Mouse (Mus musculus): ENCODE measurements around the gene Cdca7.

DNA sequence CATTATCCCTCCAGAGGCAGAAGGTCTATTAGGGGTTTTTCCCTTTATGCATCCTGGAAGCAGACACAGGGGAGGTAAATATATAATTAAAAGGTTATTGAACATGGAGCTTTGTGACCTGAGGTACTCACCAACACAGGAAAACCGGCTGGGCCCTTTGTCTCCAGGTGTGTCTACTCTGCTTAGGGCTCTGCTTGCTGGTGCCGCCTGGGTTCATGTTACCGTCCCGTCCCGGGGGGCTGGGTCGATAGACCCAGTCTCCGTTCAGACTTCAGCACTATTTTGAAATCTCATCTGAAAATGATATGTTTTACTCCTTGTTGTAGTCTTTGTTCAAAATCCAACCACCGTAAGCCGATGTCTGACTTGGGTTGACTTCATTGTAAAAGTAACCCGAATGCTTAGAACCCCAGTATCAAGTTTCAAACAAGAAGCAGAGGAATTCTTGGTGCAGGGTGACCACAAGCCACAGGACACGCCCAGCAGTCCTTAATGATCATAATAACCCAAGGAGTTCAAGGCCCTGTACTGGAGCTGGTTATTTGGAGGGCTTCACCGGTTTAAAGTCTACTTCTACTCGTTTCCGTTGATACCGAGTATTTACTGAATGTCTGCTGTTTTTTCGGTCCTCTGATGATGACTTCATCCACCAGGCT is 4.4 kb upstream of the Cdca7 start:
- no peak for TF ChIP-seq POLR2A (IDR thresholded peaks at IDR 0.05; ENCODE audit: low read depth, low read length)
- no peak for TF ChIP-seq CTCF (IDR thresholded peaks at IDR 0.05; ENCODE audit: borderline replicate concordance, insufficient read depth, low read length)

Data from embryonic fibroblast, embryonic 13.5 days (primary cell).